Mouse (Mus musculus) hindbrain, embryonic 13.5 days (tissue): ENCODE results near the gene Myh2. TPM values are rescaled to one million over a fixed set of nuclear protein-coding genes. Genes with fewer than 3 reads are reported as not detected.

Source experiments
- ATAC-seq: fragments of 200-750 bp; cut with Nextera tagmentation; 2 replicates; pipeline ENCODE4 v1.8.0; 2017; ENCODE audit warnings: moderate TSS enrichment; ENCODE audit not compliant: low FRiP score
- H3K27ac ChIP-seq: fragments of 300-500 bp; sonication (generic); 2 replicates; pipeline ENCODE4 v1.5.1; 2015; ENCODE audit warnings: inconsistent platforms, mild to moderate bottlenecking, moderate library complexity
- H3K27me3 ChIP-seq: fragments of 300-500 bp; sonication (generic); 2 replicates; pipeline ENCODE4 v1.6.1; 2015; ENCODE audit warnings: mild to moderate bottlenecking, inconsistent platforms
- H3K36me3 ChIP-seq: fragments of 300-500 bp; sonication (generic); 2 replicates; pipeline ENCODE4 v1.6.1; 2015; ENCODE audit warnings: mild to moderate bottlenecking, inconsistent platforms
- H3K4me1 ChIP-seq: fragments of 300-500 bp; sonication (generic); replicated peaks from 2 replicates; pipeline ENCODE4 v1.6.1; 2015; ENCODE audit warnings: inconsistent platforms
- H3K4me2 ChIP-seq: fragments of 300-500 bp; sonication (generic); 2 replicates; pipeline ENCODE4 v1.6.1; 2015; ENCODE audit warnings: inconsistent platforms, mild to moderate bottlenecking, moderate library complexity
- H3K4me3 ChIP-seq: fragments of 300-500 bp; sonication (generic); 2 replicates; pipeline ENCODE4 v1.5.1; 2015; ENCODE audit warnings: mild to moderate bottlenecking, inconsistent platforms
- H3K9ac ChIP-seq: fragments of 300-500 bp; sonication (generic); 2 replicates; pipeline ENCODE4 v1.6.1; 2015; ENCODE audit warnings: mild to moderate bottlenecking, inconsistent platforms
- H3K9me3 ChIP-seq: fragments of 300-500 bp; sonication (generic); 2 replicates; pipeline ENCODE4 v1.6.1; 2016; ENCODE audit warnings: inconsistent platforms
- WGBS: fragments of 180-500 bp; shearing (Covaris S2); methylation state at CpG from one replicate; pipeline ENCODE4 v1.1.7; 2015; 5-methylcytosine and 5-hydroxymethylcytosine counted together
- polyA plus RNA-seq: library from polyadenylated mRNA; unstranded; fragments of >200 nt; fragmentation: Nextera tagmentation; extraction: Ambion mirVana; gene quantifications from 2 replicates; pipeline ENCODE4 v1.2.1, GENCODE M21; 2015

The Myh2 gene
- polyA plus RNA-seq, 1 experiment from 2014 or later = 0.16 TPM

DNA sequence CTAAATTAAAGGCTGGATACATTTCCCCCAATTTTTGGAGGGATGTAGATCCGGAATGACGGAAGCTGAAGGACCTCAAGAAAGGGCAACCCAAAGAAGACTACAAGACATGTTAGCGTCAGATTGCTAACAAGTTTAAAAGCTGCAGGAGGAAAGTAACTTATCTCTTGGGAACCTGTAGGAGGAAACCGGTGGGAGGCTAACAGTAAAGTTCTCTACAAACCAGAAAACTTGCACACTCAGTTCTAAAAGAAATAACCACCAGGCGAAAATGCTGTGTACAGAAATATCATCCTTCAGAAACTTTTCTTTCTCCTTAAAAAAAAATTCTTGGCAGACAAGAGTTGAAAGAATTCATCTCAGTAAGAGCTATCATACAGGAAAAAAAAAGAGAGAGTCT lies 58.3 kb downstream of the Myh2 start:
- Histone ChIP-seq H3K4me2 (no peak overlapping the region), H3K36me3 (no peaks in the 10 kb centered on the region), H3K4me3 (no peak overlapping the region), H3K4me1 (no peaks in the 10 kb centered on the region), H3K27ac (no peak overlapping the region), H3K9ac (no peak overlapping the region), H3K9me3 (no peaks in the 10 kb centered on the region), H3K27me3 (no peaks in the 10 kb centered on the region)
- WGBS = 91% methylated on average over 5 of the region's 5 CpGs
- ATAC-seq = no peak

DNA sequence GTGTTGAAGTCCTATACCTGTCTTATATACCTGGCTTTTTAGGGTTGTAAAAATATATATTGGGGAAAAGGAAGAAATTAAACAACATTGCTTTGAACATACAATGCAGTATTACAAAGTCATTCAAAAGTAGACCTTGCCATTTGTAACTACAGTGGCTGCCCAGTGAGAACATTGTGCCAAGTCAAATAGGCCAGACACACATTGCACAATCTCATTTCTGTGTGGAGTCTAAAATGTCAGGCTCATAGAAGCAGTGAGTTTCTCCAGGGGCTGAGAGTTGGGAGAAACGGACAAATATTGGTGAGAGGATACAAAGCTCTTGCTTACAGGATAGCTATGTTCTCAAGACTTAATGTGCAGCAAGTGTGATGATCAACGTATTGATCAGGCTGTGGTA lies 59.1 kb downstream of the Myh2 start:
- no peaks in the 10 kb centered on the region for H3K27me3 ChIP-seq
- ATAC-seq = no peak
- no peak overlapping the region for H3K4me3 ChIP-seq
- no peaks in the 10 kb centered on the region for H3K36me3 ChIP-seq
- no peak overlapping the region for H3K9ac ChIP-seq
- 87% methylated on average over 2 of the region's 2 CpGs for WGBS
- H3K4me1 ChIP-seq = no peaks in the 10 kb centered on the region
- H3K4me2 ChIP-seq = no peak overlapping the region
- H3K9me3 ChIP-seq = no peaks in the 10 kb centered on the region
- no peak overlapping the region for H3K27ac ChIP-seq

DNA sequence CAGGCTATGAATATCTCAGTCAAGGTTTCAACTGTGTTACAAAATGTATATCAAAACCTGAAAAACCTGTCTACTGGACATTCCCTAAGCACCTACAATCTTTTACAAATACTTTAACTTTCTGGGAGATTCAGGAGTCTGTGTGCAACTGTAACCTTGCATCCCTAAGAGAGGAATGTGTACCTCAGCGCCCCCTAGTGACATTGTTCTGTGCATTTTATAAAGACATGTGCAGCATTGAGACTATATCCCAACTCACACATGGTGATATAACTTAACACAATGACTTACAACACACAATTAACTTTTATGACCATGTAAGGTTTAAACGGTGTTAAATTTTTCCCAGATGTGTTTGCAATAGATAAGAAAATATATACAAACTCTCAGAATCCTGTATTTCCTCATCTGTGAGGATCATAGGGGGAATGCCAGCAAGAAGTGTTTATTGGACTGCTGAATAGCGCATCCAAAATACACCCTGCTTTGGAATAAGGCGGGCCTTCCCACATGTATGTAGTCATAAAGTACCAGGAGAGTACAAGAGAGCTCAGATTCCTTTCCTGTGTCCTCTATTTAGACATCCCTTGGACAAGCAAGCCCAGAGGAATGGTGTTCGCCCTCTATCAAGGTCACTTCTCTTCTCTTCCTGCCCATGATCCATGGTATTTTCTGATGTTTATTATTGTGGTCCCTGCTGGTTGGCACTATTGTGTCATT lies 65.0 kb downstream of the Myh2 start:
- H3K36me3 ChIP-seq = no peaks in the 10 kb centered on the region
- H3K4me3 ChIP-seq = no peak overlapping the region
- H3K9me3 ChIP-seq = no peaks in the 10 kb centered on the region
- WGBS = 62% methylated on average over 5 of the region's 5 CpGs
- no peak overlapping the region for H3K27ac ChIP-seq
- H3K9ac ChIP-seq = no peak overlapping the region
- no peak for ATAC-seq
- H3K4me2 ChIP-seq = no peak overlapping the region
- no peaks in the 10 kb centered on the region for H3K4me1 ChIP-seq
- no peaks in the 10 kb centered on the region for H3K27me3 ChIP-seq

GRCm38 (mm10) chr11:67236799-67237198 lies 66.0 kb downstream of the Myh2 start:
- Histone ChIP-seq H3K9ac (no peak overlapping the region), H3K4me2 (no peak overlapping the region), H3K4me1 (no peaks in the 10 kb centered on the region), H3K27me3 (no peaks in the 10 kb centered on the region), H3K36me3 (no peaks in the 10 kb centered on the region), H3K27ac (no peak overlapping the region), H3K4me3 (no peak overlapping the region), H3K9me3 (no peaks in the 10 kb centered on the region)
- 92% methylated on average over 9 of the region's 9 CpGs for WGBS
- no peak for ATAC-seq

DNA sequence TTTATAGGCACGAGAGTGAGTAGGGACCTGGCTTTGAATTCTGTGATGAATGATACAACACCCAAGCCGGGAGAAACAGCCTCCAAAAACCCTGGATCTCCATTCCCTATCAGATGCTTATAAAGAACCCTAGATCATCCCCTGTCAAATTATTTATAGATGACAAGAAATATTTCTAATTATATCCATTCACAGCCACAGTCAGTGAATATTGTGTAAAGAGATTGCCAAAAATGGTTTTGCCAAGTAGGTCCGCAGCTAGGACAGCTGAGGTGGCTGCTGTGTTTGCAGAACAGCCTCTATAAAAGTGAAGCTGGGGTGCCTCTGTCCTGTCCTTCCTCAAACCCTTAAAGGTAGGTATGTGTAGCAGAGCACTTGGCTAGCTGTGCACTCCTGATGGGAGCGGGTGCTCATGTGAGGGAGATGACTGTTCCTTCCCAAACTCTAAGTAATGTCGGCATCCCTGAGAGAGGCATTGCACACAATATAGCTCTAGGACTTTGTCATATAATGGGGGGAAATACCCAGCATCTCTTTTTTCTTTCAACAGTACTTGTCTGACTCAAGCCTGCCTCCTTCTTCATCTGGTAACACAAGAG lies 66.8 kb downstream of the Myh2 start, which contains the start of gene Myh4:
Gene Myh4 (plus strand): TSS at position 549 of the 599 bp plus-strand sequence.
- H3K9ac ChIP-seq = no peak within 1 kb of the TSS
- H3K27ac ChIP-seq = no peak within 1 kb of the TSS
- no peaks in the 10 kb centered on the region for H3K27me3 ChIP-seq
- no peak for ATAC-seq
- no peaks in the 10 kb centered on the region for H3K36me3 ChIP-seq
- 81% methylated on average over 5 of the region's 5 CpGs for WGBS
- no peaks in the 10 kb centered on the region for H3K4me1 ChIP-seq
- no peaks in the 10 kb centered on the region for H3K9me3 ChIP-seq
- no peak within 1 kb of the TSS for H3K4me3 ChIP-seq
- no peak within 1 kb of the TSS for H3K4me2 ChIP-seq

GRCm38 (mm10) chr11:67241051-67241450 lies 70.2 kb downstream of the Myh2 start:
- H3K4me3 ChIP-seq = no peak overlapping the region
- no peaks in the 10 kb centered on the region for H3K9me3 ChIP-seq
- H3K4me2 ChIP-seq = no peak overlapping the region
- H3K9ac ChIP-seq = no peak overlapping the region
- ATAC-seq = no peak
- H3K27me3 ChIP-seq = no peaks in the 10 kb centered on the region
- no peaks in the 10 kb centered on the region for H3K4me1 ChIP-seq
- WGBS = 89% methylated on average over 6 of the region's 6 CpGs
- H3K27ac ChIP-seq = no peak overlapping the region
- no peaks in the 10 kb centered on the region for H3K36me3 ChIP-seq

Other genes with a start within 250 kb of the Myh2 start
- gene Tmem238l, start 214.4 kb upstream of the Myh2 start, polyA plus RNA-seq = not detected in 2 replicates
- gene Tmem220, start 145.9 kb upstream of the Myh2 start, polyA plus RNA-seq = 0.93 and 1.0 TPM in 2 replicates
- 34.5 and 35.2 TPM in 2 replicates for gene Adprm, start 118.4 kb upstream of the Myh2 start, polyA plus RNA-seq
- gene Sco1, start 118.4 kb upstream of the Myh2 start, polyA plus RNA-seq = 13.1 and 14.1 TPM in 2 replicates
- gene Myh3, start 92.7 kb upstream of the Myh2 start, polyA plus RNA-seq = 0.89 and 1.8 TPM in 2 replicates
- gene Myh1, start 29.0 kb downstream of the Myh2 start, polyA plus RNA-seq = 0.14 TPM in 1 of 2 replicates, not detected in the other
- not detected in 2 replicates for gene Myh4, start 67.0 kb downstream of the Myh2 start, polyA plus RNA-seq
- gene Myh8, start 106.1 kb downstream of the Myh2 start, polyA plus RNA-seq = 0.84 and 2.5 TPM in 2 replicates
- gene Myh13, start 150.6 kb downstream of the Myh2 start, polyA plus RNA-seq = 0.04 and 0.57 TPM in 2 replicates